Mouse (Mus musculus) embryonic fibroblast, embryonic 13.5 days (primary cell): ENCODE measurements around the gene Fnip1.

Experiments used
- CTCF ChIP-seq: IDR thresholded peaks from 2 replicates; pipeline ENCODE4 v1.5.1; 2011; ENCODE audit warnings: mild to moderate bottlenecking, control low read depth, low read length, moderate library complexity, borderline replicate concordance; ENCODE audit not compliant: insufficient read depth
- POLR2A ChIP-seq: IDR thresholded peaks from 2 replicates; pipeline ENCODE4 v1.6.1; 2011; ENCODE audit warnings: low read depth, mild to moderate bottlenecking, control low read depth, low read length, moderate library complexity

- no peak for TF ChIP-seq CTCF
- TF ChIP-seq POLR2A: no peak
Observed at GRCm38 (mm10) chr11:54491946-54492558, 54.1 kb downstream of the Fnip1 start.
